Mouse (Mus musculus) stomach, postnatal 0 days (tissue): ENCODE results near the gene Nop16. TPM values are rescaled to one million over a fixed set of nuclear protein-coding genes. Genes with fewer than 3 reads are reported as not detected.

Experiments
- ATAC-seq: fragments of 200-750 bp; cut with Nextera tagmentation; 2 replicates; pipeline ENCODE4 v1.8.0; 2017; ENCODE audit not compliant: low FRiP score, low TSS enrichment
- DNase-seq: peaks from one replicate; pipeline ENCODE4 v3.0.0-alpha.2; 2016; ENCODE audit warnings: low spot score
- H3K27ac ChIP-seq: fragments of 300-500 bp; sonication (generic); replicated peaks from 2 replicates; pipeline ENCODE4 v1.5.1; 2014; ENCODE audit warnings: mild to moderate bottlenecking, control low read depth
- H3K27me3 ChIP-seq: fragments of 300-500 bp; sonication (generic); 2 replicates; pipeline ENCODE4 v1.6.1; 2014; ENCODE audit warnings: low read length; ENCODE audit not compliant: control insufficient read depth, insufficient read depth
- H3K36me3 ChIP-seq: fragments of 300-500 bp; sonication (generic); 2 replicates; pipeline ENCODE4 v1.6.1; 2014; ENCODE audit warnings: low read length, mixed read lengths; ENCODE audit not compliant: control insufficient read depth, insufficient read depth
- H3K4me1 ChIP-seq: fragments of 300-500 bp; sonication (generic); replicated peaks from 2 replicates; pipeline ENCODE4 v1.6.1; 2014; ENCODE audit warnings: antibody characterized with exemption; ENCODE audit not compliant: control insufficient read depth, insufficient read depth
- H3K4me2 ChIP-seq: fragments of 300-500 bp; sonication (generic); replicated peaks from 2 replicates; pipeline ENCODE4 v1.6.1; 2014; ENCODE audit warnings: low read depth, mild to moderate bottlenecking, control low read depth, moderate library complexity
- H3K4me3 ChIP-seq: fragments of 300-500 bp; sonication (generic); 2 replicates; pipeline ENCODE4 v1.5.1; 2014; ENCODE audit warnings: low read depth, low read length, control low read depth
- H3K9ac ChIP-seq: fragments of 300-500 bp; sonication (generic); 2 replicates; pipeline ENCODE4 v1.6.1; 2014; ENCODE audit warnings: mild to moderate bottlenecking, low read length, control low read depth, mixed read lengths
- H3K9me3 ChIP-seq: fragments of 300-500 bp; sonication (generic); 2 replicates; pipeline ENCODE4 v1.6.1; 2016; ENCODE audit warnings: low read length; ENCODE audit not compliant: control insufficient read depth
- CTCF ChIP-seq: IDR thresholded peaks from 2 replicates; pipeline ENCODE4 v1.5.1; 2016; ENCODE audit warnings: antibody characterized with exemption, low read depth, mild to moderate bottlenecking, moderate library complexity
- EP300 ChIP-seq: optimal IDR thresholded peaks from 2 replicates; pipeline ENCODE3; 2016; ENCODE audit warnings: antibody characterized with exemption
- WGBS: fragments of 180-500 bp; shearing (Covaris S2); extraction: QIAGEN DNeasy Blood & Tissue Kit; methylation state at CpG from one replicate; pipeline ENCODE4 v1.1.7; 2014; 5-methylcytosine and 5-hydroxymethylcytosine counted together
- polyA plus RNA-seq: library from polyadenylated mRNA; unstranded; fragments of >200 nt; fragmentation: Nextera tagmentation; extraction: Ambion mirVana; gene quantifications from 2 replicates; pipeline ENCODE4 v1.2.1, GENCODE M21; 2015

The Nop16 gene
- polyA plus RNA-seq, 1 experiment from 2014 or later, result 51.2 TPM

DNA sequence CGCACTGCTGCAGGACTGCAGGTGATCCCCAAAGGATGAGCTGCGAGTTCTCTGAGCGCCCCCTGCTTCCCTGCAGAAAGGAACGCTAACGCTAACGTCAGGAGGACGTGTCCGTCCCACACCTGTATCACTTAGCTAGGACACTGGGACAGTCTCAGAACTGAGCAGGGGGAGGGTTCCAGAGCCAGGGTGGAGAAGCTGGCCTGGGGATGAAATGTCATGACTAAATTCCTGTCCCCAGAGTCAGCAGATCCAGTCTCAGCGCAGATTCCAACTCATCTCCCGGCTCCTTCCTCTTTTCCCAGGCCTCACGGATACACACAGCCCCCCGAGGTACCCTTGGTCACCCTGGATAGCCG, 20.7 kb upstream of the Nop16 start:
- Histone ChIP-seq H3K9ac (peak overlapping the region; percentile 86), H3K9me3 (no peaks in the 10 kb centered on the region), H3K4me1 (no peaks in the 10 kb centered on the region; the same call in none of the 2 replicates), H3K4me3 (peak overlapping the region; percentile 79), H3K36me3 (peaks cover 1% of the 10 kb centered on the region; the same call in 1 of the 2 replicates), H3K27me3 (no peaks in the 10 kb centered on the region), H3K27ac (peak overlapping the region; percentile 91), H3K4me2 (peak overlapping the region; percentile 88)
- peak; percentile 25; the same call in 1 of the 2 replicates for TF ChIP-seq CTCF
- TF ChIP-seq EP300, result peak; percentile 8
- no peak for DNase-seq
- WGBS, result 14% methylated on average over 13 of the region's 13 CpGs
- ATAC-seq, result peak; percentile 22

- peak overlapping the region; percentile 38; the same call in 1 of the 2 replicates for H3K9ac ChIP-seq
- H3K27ac ChIP-seq, result peak overlapping the region; percentile 53
- no peaks in the 10 kb centered on the region for H3K27me3 ChIP-seq
- H3K9me3 ChIP-seq, result no peaks in the 10 kb centered on the region
- DNase-seq (no peak), ATAC-seq (no peak)
- peak overlapping the region; percentile 88 for H3K4me2 ChIP-seq
- 8% methylated on average over 1 of the region's 1 CpGs for whole genome bisulfite sequencing
- H3K4me3 ChIP-seq, result no peak overlapping the region
- TF ChIP-seq CTCF, result no peak
- TF ChIP-seq EP300, result no peak
- H3K4me1 ChIP-seq, result no peaks in the 10 kb centered on the region; the same call in none of the 2 replicates
- peaks cover 2% of the 10 kb centered on the region; the same call in 1 of the 2 replicates for H3K36me3 ChIP-seq
Measured at GRCm38 (mm10) chr13:54609301-54609700, 19.4 kb upstream of the Nop16 start.

- Histone ChIP-seq H3K27ac (peak overlapping the region; percentile 53), H3K4me2 (peak overlapping the region; percentile 88), H3K4me3 (no peak overlapping the region), H3K9ac (0 out of 2 replicates have a peak overlapping the region, but pooled peaks have one; percentile 38), H3K27me3 (no peaks in the 10 kb centered on the region), H3K36me3 (peaks cover 2% of the 10 kb centered on the region; the same call in 1 of the 2 replicates), H3K9me3 (no peaks in the 10 kb centered on the region), H3K4me1 (no peaks in the 10 kb centered on the region; the same call in none of the 2 replicates)
- no peak for ATAC-seq
- peak; percentile 26 for DNase-seq
- no peak for TF ChIP-seq CTCF
- no peak for TF ChIP-seq EP300
- WGBS, result 35% methylated on average over 8 of the region's 8 CpGs
Measured at GRCm38 (mm10) chr13:54608666-54609065, 18.8 kb upstream of the Nop16 start.

GRCm38 (mm10) chr13:54608002-54608401, 18.1 kb upstream of the Nop16 start:
- no peak overlapping the region for H3K4me2 ChIP-seq
- no peak for DNase-seq
- ATAC-seq, result no peak
- H3K27me3 ChIP-seq, result no peaks in the 10 kb centered on the region
- 71% methylated on average over 3 of the region's 3 CpGs for WGBS
- no peaks in the 10 kb centered on the region for H3K9me3 ChIP-seq
- peaks cover 2% of the 10 kb centered on the region; the same call in 1 of the 2 replicates for H3K36me3 ChIP-seq
- no peak overlapping the region for H3K9ac ChIP-seq
- no peaks in the 10 kb centered on the region; the same call in none of the 2 replicates for H3K4me1 ChIP-seq
- no peak overlapping the region for H3K27ac ChIP-seq
- TF ChIP-seq EP300 (no peak), CTCF (no peak)
- no peak overlapping the region for H3K4me3 ChIP-seq

- H3K9ac ChIP-seq, result no peak overlapping the region
- H3K4me2 ChIP-seq, result no peak overlapping the region
- H3K27me3 ChIP-seq, result no peaks in the 10 kb centered on the region
- no peaks in the 10 kb centered on the region for H3K9me3 ChIP-seq
- peak overlapping the region; percentile 31; the same call in 1 of the 2 replicates for H3K27ac ChIP-seq
- ATAC-seq (no peak), DNase-seq (no peak)
- no peak overlapping the region for H3K4me3 ChIP-seq
- WGBS, result 43% methylated on average over 5 of the region's 5 CpGs
- no peaks in the 10 kb centered on the region; the same call in none of the 2 replicates for H3K4me1 ChIP-seq
- peaks cover 2% of the 10 kb centered on the region; the same call in 1 of the 2 replicates for H3K36me3 ChIP-seq
- TF ChIP-seq CTCF, result no peak
- TF ChIP-seq EP300, result no peak
Measured at GRCm38 (mm10) chr13:54607204-54607603, 17.3 kb upstream of the Nop16 start.

DNA sequence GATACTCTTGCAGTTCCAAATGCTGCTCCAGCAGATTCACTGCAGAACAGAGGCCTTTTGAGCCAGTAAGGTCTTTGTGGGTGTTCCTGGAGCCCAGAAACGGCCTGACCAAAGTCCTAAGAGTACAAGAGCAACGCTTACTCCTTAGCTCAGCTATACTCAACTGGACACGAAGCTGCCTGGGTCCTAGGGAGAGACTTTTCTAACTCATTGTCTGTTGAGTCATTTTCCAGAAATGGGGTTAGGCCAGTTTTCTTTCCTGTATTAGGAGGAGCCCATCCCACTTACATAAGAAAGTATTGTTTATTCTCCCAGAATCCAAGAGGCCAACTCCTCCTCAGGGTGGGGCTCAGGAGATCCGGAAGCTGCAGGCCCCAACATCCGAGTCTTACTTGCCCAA, 15.5 kb upstream of the Nop16 start:
- Histone ChIP-seq H3K4me1 (no peaks in the 10 kb centered on the region; the same call in none of the 2 replicates), H3K27ac (peak overlapping the region; percentile 85), H3K27me3 (no peaks in the 10 kb centered on the region), H3K9me3 (no peaks in the 10 kb centered on the region), H3K4me2 (no peak overlapping the region), H3K9ac (no peak overlapping the region), H3K4me3 (no peak overlapping the region), H3K36me3 (peaks cover 6% of the 10 kb centered on the region; the same call in 1 of the 2 replicates)
- DNase-seq (peak; percentile 57), ATAC-seq (peak; percentile 90)
- 48% methylated on average over 5 of the region's 5 CpGs for WGBS
- TF ChIP-seq EP300 (peak; percentile 76), CTCF (no peak)
